Mouse (Mus musculus) Patski (cell line): ENCODE data around the gene Syne3. TPM values are rescaled to one million over a fixed set of nuclear protein-coding genes. Genes with fewer than 3 reads are reported as not detected.
A peak's percentile ranks its signal among the peaks of the same experiment; 100 is the strongest.

ENCODE experiments used
- ATAC-seq: fragments of 100-300 bp; one replicate; pipeline ENCODE4 v1.8.0; 2021
- CTCF ChIA-PET: fragments of 350-600 bp; sonication (Branson Sonifier 250); formaldehyde crosslinking; loops from one replicate; lab custom pipeline; 2022; ENCODE audit warnings: inconsistent platforms; lab: Charles Lee
- POLR2A ChIA-PET: fragments of 350-600 bp; sonication (Branson Sonifier 250); formaldehyde crosslinking; loops from one replicate; lab custom pipeline; 2022; ENCODE audit warnings: antibody characterized with exemption, inconsistent platforms; lab: Charles Lee
- DNase-seq: peaks from one replicate; pipeline ENCODE4 v3.0.0-alpha.2; 2011; ENCODE audit warnings: low read depth, low spot score
- H3K27me3 ChIP-seq: fragments of 371-371 bp; one replicate; pipeline ENCODE4 v1.5.1; 2021
- CTCF ChIP-seq: fragments of 100-300 bp; IDR thresholded peaks from one replicate; pipeline ENCODE4 v1.5.1; 2021
- in situ Hi-C: fragments of 300-500 bp; cut with MboI; formaldehyde crosslinking; loops from 3 replicates; pipeline ENCODE4 v1.11.1; 2018; ENCODE audit warnings: low pct_unique_long_range_greater_than_20kb, mixed read lengths
- polyA plus RNA-seq: library from polyadenylated mRNA; unstranded; gene quantifications from one replicate; pipeline ENCODE4 v1.2.3, GENCODE M21; 2021

Gene Syne3
- polyA plus RNA-seq, 1 experiment from 2014 or later, result 14.2 TPM

GRCm38 (mm10) chr12:105038918-105039317 lies 29.3 kb upstream of the Syne3 start:
- no peak for TF ChIP-seq CTCF
- CTCF ChIA-PET, result no interaction called here
- no peak for ATAC-seq
- POLR2A ChIA-PET, result no interaction called here
- no peaks in the 10 kb centered on the region for H3K27me3 ChIP-seq
- in situ Hi-C loops, result loop anchor here (25.0 kb wide), 1 partner anchor 602 kb away; no protein-coding TSS in a partner anchor
- DNase-seq, result no peak

- ATAC-seq (no peak), DNase-seq (no peak)
- CTCF ChIA-PET, result interaction anchor here (0.8 kb wide), 1 partner anchor 390 kb away, joined by 3 read pairs; no protein-coding TSS in a partner anchor
- in situ Hi-C loops, result loop anchor here (25.0 kb wide), 1 partner anchor 601 kb away; no protein-coding TSS in a partner anchor
- POLR2A ChIA-PET, result no interaction called here
- H3K27me3 ChIP-seq, result no peaks in the 10 kb centered on the region
- TF ChIP-seq CTCF, result no peak
These were observed 28.6 kb upstream of the Syne3 start for GRCm38 (mm10) chr12:105038211-105038610.

- ATAC-seq (no peak), DNase-seq (no peak)
- in situ Hi-C loops, result loop anchor here (25.0 kb wide), 1 partner anchor 597 kb away; no protein-coding TSS in a partner anchor
- ChIA-PET CTCF (no interaction called here), POLR2A (no interaction called here)
- TF ChIP-seq CTCF, result no peak
- no peaks in the 10 kb centered on the region for H3K27me3 ChIP-seq
These were observed 24.6 kb upstream of the Syne3 start for GRCm38 (mm10) chr12:105034130-105034769.

- no peak for TF ChIP-seq CTCF
- in situ Hi-C loops, result loop anchor here (25.0 kb wide), 1 partner anchor 596 kb away; no protein-coding TSS in a partner anchor
- POLR2A ChIA-PET, result interaction anchor here (0.6 to 1.2 kb wide), 2 partner anchors 9 to 10 kb away, joined by 3 read pairs; no protein-coding TSS in a partner anchor
- CTCF ChIA-PET, result interaction anchor here (6.8 kb wide), 1 partner anchor 79 kb away, joined by 34 read pairs; no protein-coding TSS in a partner anchor
- no peaks in the 10 kb centered on the region for H3K27me3 ChIP-seq
- DNase-seq (no peak), ATAC-seq (peak; percentile 13)
These were observed 23.5 kb upstream of the Syne3 start for GRCm38 (mm10) chr12:105032832-105033775.

GRCm38 (mm10) chr12:105032147-105032831 lies 22.7 kb upstream of the Syne3 start, which contains the start of gene Glrx5:
Glrx5 (plus strand) TSS chr12:105032688.
- in situ Hi-C loops, result loop anchor here (25.0 kb wide), 1 partner anchor 595 kb away; no protein-coding TSS in a partner anchor
- no peak for TF ChIP-seq CTCF
- ATAC-seq (peak; percentile 99), DNase-seq (peak; percentile 100)
- no peaks in the 10 kb centered on the region for H3K27me3 ChIP-seq
- POLR2A ChIA-PET, result interaction anchor here (0.6 to 1.2 kb wide), 3 partner anchors 10 to 1352 kb away, joined by 3 to 6 read pairs (median 3); no protein-coding TSS in a partner anchor
- CTCF ChIA-PET, result interaction anchor here (6.8 kb wide), 1 partner anchor 79 kb away, joined by 34 read pairs; no protein-coding TSS in a partner anchor

- DNase-seq, result no peak
- H3K27me3 ChIP-seq, result no peaks in the 10 kb centered on the region
- ATAC-seq, result no peak
- ChIA-PET POLR2A (interaction anchor here (0.7 kb wide), 1 partner anchor 1351 kb away, joined by 6 read pairs; no protein-coding TSS in a partner anchor), CTCF (interaction anchor here (1.4 to 6.8 kb wide), 2 partner anchors 78 to 92 kb away, joined by 4 to 34 read pairs; no protein-coding TSS in a partner anchor)
- no peak for TF ChIP-seq CTCF
- in situ Hi-C loops, result loop anchor here (25.0 kb wide), 1 partner anchor 594 kb away; no protein-coding TSS in a partner anchor
These were observed 21.8 kb upstream of the Syne3 start for GRCm38 (mm10) chr12:105031081-105032058.

- TF ChIP-seq CTCF, result no peak
These were observed 20.3 kb upstream of the Syne3 start for GRCm38 (mm10) chr12:105029890-105030289.

GRCm38 (mm10) chr12:105027323-105027991 lies 17.8 kb upstream of the Syne3 start:
- in situ Hi-C loops, result loop anchor here (5.0 to 25.0 kb wide), 2 partner anchors 75 to 590 kb away; no protein-coding TSS in a partner anchor
- POLR2A ChIA-PET, result interaction anchor here (0.5 kb wide), 1 partner anchor 73 kb away, joined by 7 read pairs; no protein-coding TSS in a partner anchor
- CTCF ChIA-PET, result interaction anchor here (1.2 to 6.8 kb wide), 6 partner anchors 10 to 74 kb away, joined by 3 to 34 read pairs (median 4); no protein-coding TSS in a partner anchor
- no peaks in the 10 kb centered on the region for H3K27me3 ChIP-seq
- DNase-seq (no peak), ATAC-seq (no peak)
- no peak for TF ChIP-seq CTCF

More at GRCm38 (mm10) chr12:105029890-105030289, 20.3 kb upstream of the Syne3 start:
- in situ Hi-C loops, result loop anchor here (5.0 to 25.0 kb wide), 2 partner anchors 78 to 593 kb away; no protein-coding TSS in a partner anchor
- ATAC-seq (no peak), DNase-seq (no peak)
- POLR2A ChIA-PET, result interaction anchor here (0.7 kb wide), 2 partner anchors 13 to 30 kb away, joined by 3 to 5 read pairs; no protein-coding TSS in a partner anchor
- CTCF ChIA-PET, result interaction anchor here (1.4 to 6.8 kb wide), 3 partner anchors 73 to 90 kb away, joined by 4 to 34 read pairs (median 4); no protein-coding TSS in a partner anchor
- no peaks in the 10 kb centered on the region for H3K27me3 ChIP-seq
